Mouse (Mus musculus) hindbrain, postnatal 0 days (tissue): ENCODE data around the gene Fcho1. TPM values are rescaled to one million over a fixed set of nuclear protein-coding genes. Genes with fewer than 3 reads are reported as not detected.
"Not testable (repeated sequence)": the region's sequence is repeated elsewhere in the genome, so short reads cannot be mapped to it uniquely, and the experiment has no call there.

Experiments used
- ATAC-seq: fragments of 200-750 bp; cut with Nextera tagmentation; 2 replicates; pipeline ENCODE4 v1.8.0; 2017; ENCODE audit warnings: mild to moderate bottlenecking, moderate TSS enrichment, moderate library complexity
- DNase-seq: peaks from one replicate; pipeline ENCODE4 v3.0.0-alpha.2; 2015; ENCODE audit warnings: low spot score
- H3K27ac ChIP-seq: fragments of 300-500 bp; sonication (generic); 2 replicates; pipeline ENCODE4 v1.5.1; 2014; ENCODE audit warnings: mild to moderate bottlenecking
- H3K27me3 ChIP-seq: fragments of 300-500 bp; sonication (generic); 2 replicates; pipeline ENCODE4 v1.6.1; 2014; ENCODE audit warnings: low read length, mixed read lengths; ENCODE audit not compliant: insufficient read depth
- H3K36me3 ChIP-seq: fragments of 300-500 bp; sonication (generic); 2 replicates; pipeline ENCODE4 v1.6.1; 2014; ENCODE audit warnings: low read length, mixed read lengths; ENCODE audit not compliant: insufficient read depth
- H3K4me1 ChIP-seq: fragments of 300-500 bp; sonication (generic); 2 replicates; pipeline ENCODE4 v1.6.1; 2014; ENCODE audit warnings: antibody characterized with exemption, low read length, mixed read lengths; ENCODE audit not compliant: insufficient read depth
- H3K4me2 ChIP-seq: fragments of 300-500 bp; sonication (generic); 2 replicates; pipeline ENCODE4 v1.6.1; 2014; ENCODE audit warnings: low read depth, mild to moderate bottlenecking, low read length, moderate library complexity, mixed read lengths
- H3K4me3 ChIP-seq: fragments of 300-500 bp; sonication (generic); 2 replicates; pipeline ENCODE4 v1.5.1; 2014; ENCODE audit warnings: low read length
- H3K9ac ChIP-seq: fragments of 300-500 bp; sonication (generic); replicated peaks from 2 replicates; pipeline ENCODE4 v1.6.1; 2014; ENCODE audit warnings: mild to moderate bottlenecking, low read length, moderate library complexity, mixed read lengths
- H3K9me3 ChIP-seq: fragments of 300-500 bp; sonication (generic); 2 replicates; pipeline ENCODE4 v1.6.1; 2016; ENCODE audit warnings: low read length, mixed read lengths
- CTCF ChIP-seq: IDR thresholded peaks from 2 replicates; pipeline ENCODE4 v1.5.1; 2016; ENCODE audit warnings: antibody characterized with exemption, control low read depth, low read depth
- WGBS: fragments of 180-500 bp; shearing (Covaris S2); extraction: QIAGEN DNeasy Blood & Tissue Kit; methylation state at CpG from one replicate; pipeline ENCODE4 v1.1.7; 2014; 5-methylcytosine and 5-hydroxymethylcytosine counted together
- polyA plus RNA-seq: library from polyadenylated mRNA; unstranded; fragments of >200 nt; fragmentation: Nextera tagmentation; extraction: Ambion mirVana; gene quantifications from 2 replicates; pipeline ENCODE4 v1.2.1, GENCODE M21; 2015
- total RNA-seq: library from RNA; depleted of rRNA; stranded (reverse); fragments of >200 nt; gene quantifications from 2 replicates; pipeline ENCODE4 v1.2.3, GENCODE M21; 2014

Gene Fcho1
- total and polyA plus RNA-seq, 2 experiments from 2014 or later = 65.8 to 99.0 TPM

DNA sequence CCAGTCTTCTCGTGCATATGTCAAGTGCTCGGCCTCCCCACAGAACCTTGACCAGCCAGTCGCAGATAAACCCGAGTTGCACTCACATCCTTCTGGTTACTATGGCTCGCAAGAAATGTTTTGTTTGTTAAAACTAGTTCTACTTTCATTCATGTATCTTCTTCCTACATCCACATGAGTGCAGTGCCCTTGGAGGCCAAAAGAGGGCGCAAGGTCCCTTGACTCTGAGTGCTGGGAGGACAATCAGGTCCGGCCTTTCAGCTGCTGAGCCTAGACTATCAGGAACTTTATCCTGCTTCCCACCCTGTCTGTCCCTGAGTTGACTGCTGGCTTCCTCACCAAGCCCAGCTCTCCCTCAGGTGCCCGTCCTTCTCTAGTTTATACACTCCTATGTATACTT lies 17.6 kb downstream of the Fcho1 start:
- Histone ChIP-seq H3K4me3 (no peak overlapping the region), H3K27me3 (no peaks in the 10 kb centered on the region), H3K9ac (no peak overlapping the region), H3K9me3 (no peaks in the 10 kb centered on the region), H3K36me3 (peaks cover 5% of the 10 kb centered on the region), H3K27ac (no peak overlapping the region), H3K4me2 (no peak overlapping the region), H3K4me1 (peaks cover 8% of the 10 kb centered on the region; the same call in 1 of the 2 replicates)
- peak; percentile 78 for TF ChIP-seq CTCF
- DNase-seq (peak; percentile 75), ATAC-seq (no peak)
- 38% methylated on average over 8 of the region's 8 CpGs for WGBS

- not testable (repeated sequence) for ATAC-seq, H3K36me3 ChIP-seq, H3K4me1 ChIP-seq, H3K9ac ChIP-seq, H3K4me2 ChIP-seq, H3K9me3 ChIP-seq, H3K27ac ChIP-seq, DNase-seq, H3K4me3 ChIP-seq
- H3K27me3 ChIP-seq = peaks cover 15% of the 10 kb centered on the region; the same call in 1 of the 2 replicates
Observed at GRCm38 (mm10) chr8:71703400-71703799, 22.1 kb downstream of the Fcho1 start.

DNA sequence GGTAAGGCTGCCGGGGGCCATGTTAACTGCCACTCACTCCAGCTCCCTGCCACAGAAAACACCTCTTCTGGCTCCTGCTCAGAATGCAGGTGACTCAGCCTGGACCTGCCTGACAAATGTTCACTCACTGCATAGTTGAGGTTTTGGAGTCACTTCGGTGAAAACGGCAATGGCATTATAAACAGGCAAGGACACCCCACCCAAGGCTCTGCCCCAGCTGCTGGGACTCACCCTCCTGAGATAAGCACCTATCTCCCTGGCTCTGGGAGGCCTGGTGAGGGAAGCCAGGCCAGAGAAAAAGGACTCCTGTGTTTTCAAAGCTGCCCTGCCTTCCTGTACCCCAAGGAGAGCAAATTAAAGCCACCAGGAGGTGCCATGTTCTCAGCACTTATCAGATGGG lies 22.6 kb downstream of the Fcho1 start:
- Histone ChIP-seq H3K27ac (no peak overlapping the region), H3K9me3 (no peaks in the 10 kb centered on the region), H3K4me3 (no peak overlapping the region), H3K9ac (no peak overlapping the region), H3K4me1 (no peaks in the 10 kb centered on the region), H3K27me3 (peaks cover 15% of the 10 kb centered on the region; the same call in 1 of the 2 replicates), H3K4me2 (no peak overlapping the region), H3K36me3 (no peaks in the 10 kb centered on the region)
- WGBS = 88% methylated on average over 3 of the region's 3 CpGs
- DNase-seq = no peak
- ATAC-seq = no peak
- TF ChIP-seq CTCF = no peak

DNA sequence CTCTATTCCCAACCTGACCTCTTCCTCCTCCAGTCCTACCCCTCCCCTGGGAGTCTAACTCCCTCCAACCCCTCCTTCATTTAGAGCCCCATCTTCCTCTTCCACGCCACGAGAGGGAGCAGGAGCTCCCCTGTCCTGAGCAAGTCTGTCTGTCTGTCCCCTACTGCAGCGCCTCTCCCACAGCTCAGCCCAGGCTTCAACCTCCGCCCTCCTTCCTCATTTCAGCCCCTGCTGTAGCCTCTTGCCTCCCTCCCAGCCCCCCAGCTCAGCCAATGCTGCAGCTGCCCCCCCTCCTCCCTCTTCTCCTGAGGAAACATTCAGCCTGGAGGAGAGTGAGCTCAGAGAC lies 23.5 kb downstream of the Fcho1 start:
- ATAC-seq (no peak), DNase-seq (no peak)
- Histone ChIP-seq H3K4me3 (no peak overlapping the region), H3K27ac (no peak overlapping the region), H3K4me2 (no peak overlapping the region), H3K9me3 (no peaks in the 10 kb centered on the region), H3K36me3 (no peaks in the 10 kb centered on the region), H3K4me1 (no peaks in the 10 kb centered on the region), H3K27me3 (peaks cover 15% of the 10 kb centered on the region; the same call in 1 of the 2 replicates), H3K9ac (no peak overlapping the region)
- TF ChIP-seq CTCF = peak; percentile 17; the same call in 1 of the 2 replicates
- 31% methylated on average over 4 of the region's 4 CpGs for WGBS

GRCm38 (mm10) chr8:71701414-71702086 lies 24.0 kb downstream of the Fcho1 start, which contains the start of gene B3gnt3:
Gene B3gnt3 (minus strand): TSS chr8:71701789.
- no peaks in the 10 kb centered on the region for H3K9me3 ChIP-seq
- peak within 1 kb of the TSS; percentile 16; the same call in 1 of the 2 replicates for H3K4me3 ChIP-seq
- no peaks in the 10 kb centered on the region for H3K36me3 ChIP-seq
- no peaks in the 10 kb centered on the region for H3K4me1 ChIP-seq
- no peak for TF ChIP-seq CTCF
- peak within 1 kb of the TSS; percentile 37; the same call in 1 of the 2 replicates for H3K4me2 ChIP-seq
- DNase-seq (no peak), ATAC-seq (no peak; the same call in 1 of the 2 replicates)
- H3K27me3 ChIP-seq = peaks cover 15% of the 10 kb centered on the region; the same call in 1 of the 2 replicates
- WGBS = 22% methylated on average over 29 of the region's 34 CpGs
- H3K9ac ChIP-seq = no peak within 1 kb of the TSS
- no peak within 1 kb of the TSS for H3K27ac ChIP-seq

GRCm38 (mm10) chr8:71700493-71701269 lies 24.8 kb downstream of the Fcho1 start:
- Histone ChIP-seq H3K9me3 (no peaks in the 10 kb centered on the region), H3K4me1 (no peaks in the 10 kb centered on the region), H3K27ac (no peak overlapping the region), H3K9ac (no peak overlapping the region), H3K36me3 (no peaks in the 10 kb centered on the region), H3K4me2 (peak overlapping the region; percentile 37; the same call in 1 of the 2 replicates), H3K27me3 (peaks cover 15% of the 10 kb centered on the region; the same call in 1 of the 2 replicates), H3K4me3 (peak overlapping the region; percentile 16; the same call in 1 of the 2 replicates)
- 13% methylated on average over 29 of the region's 29 CpGs for WGBS
- DNase-seq (no peak), ATAC-seq (no peak)
- TF ChIP-seq CTCF = no peak
